Mouse (Mus musculus) thymus, postnatal 14 days (tissue): ENCODE measurements around the gene Slc22a4.
"Not testable (repeated sequence)": the region's sequence is repeated elsewhere in the genome, so short reads cannot be mapped to it uniquely, and the experiment has no call there.

Source experiments
- DNase-seq: peaks from one replicate; pipeline ENCODE4 v3.0.0; 2021

Gene Slc22a4

DNA sequence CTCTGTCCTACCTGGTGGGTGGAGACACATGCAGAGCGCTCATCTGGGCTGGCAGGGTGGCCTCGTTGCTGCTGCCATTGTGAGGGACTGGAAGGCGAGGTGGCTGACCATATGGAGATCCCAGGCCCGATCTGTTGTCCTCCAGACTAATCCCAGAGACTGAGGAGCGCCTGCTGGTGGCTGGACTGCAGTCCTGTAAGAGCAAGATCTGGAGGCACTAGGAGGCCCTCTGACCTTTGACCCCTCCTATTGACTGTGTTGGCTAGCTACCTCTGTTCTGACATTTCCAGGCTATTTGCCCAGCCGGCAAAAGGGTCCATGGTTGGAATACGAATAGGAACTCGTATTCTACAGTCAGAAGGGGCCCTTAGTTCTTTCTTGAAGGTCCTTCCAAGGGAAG, 28.2 kb upstream of the Slc22a4 start:
- no peak for DNase-seq

DNA sequence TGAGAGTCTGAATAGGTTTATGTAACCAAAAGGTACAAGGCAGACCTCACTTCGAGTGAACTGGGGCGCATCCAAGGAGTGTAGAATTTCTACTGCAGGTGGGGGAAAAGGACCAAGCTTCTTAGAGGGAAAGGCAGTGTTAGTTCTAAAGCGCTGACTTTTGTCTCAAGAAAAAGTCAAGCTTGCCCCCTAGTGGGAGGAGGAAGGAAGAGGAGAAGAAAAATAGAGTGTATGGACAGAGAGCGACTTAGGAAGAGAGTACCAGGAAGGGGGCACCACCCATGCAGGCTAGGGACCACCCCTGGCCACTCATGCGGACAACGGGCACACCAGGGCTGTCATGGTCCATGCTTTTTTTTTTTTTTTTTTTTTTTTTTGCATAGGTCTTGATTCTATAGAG, 26.4 kb upstream of the Slc22a4 start:
- DNase-seq: peak; percentile 71

DNA sequence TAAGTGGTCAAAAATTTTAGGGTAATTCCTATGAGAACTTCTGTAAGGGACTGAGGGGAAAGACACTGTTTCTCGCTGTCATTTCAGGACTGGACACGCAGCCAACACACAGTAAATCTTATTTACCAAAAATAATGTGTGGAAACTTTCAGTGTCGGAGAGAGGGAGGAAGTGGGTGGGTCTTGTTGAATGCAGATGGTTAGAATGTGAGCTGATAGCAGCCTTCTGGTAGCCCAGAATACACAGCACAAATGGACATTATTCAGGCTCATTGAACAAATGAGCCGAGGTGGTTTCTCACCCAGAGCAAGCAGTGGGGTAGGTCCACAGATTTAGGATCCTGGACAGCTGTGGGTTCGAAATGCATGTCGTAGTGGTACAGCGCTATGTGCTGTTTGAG, 25.2 kb upstream of the Slc22a4 start:
- no peak for DNase-seq

DNA sequence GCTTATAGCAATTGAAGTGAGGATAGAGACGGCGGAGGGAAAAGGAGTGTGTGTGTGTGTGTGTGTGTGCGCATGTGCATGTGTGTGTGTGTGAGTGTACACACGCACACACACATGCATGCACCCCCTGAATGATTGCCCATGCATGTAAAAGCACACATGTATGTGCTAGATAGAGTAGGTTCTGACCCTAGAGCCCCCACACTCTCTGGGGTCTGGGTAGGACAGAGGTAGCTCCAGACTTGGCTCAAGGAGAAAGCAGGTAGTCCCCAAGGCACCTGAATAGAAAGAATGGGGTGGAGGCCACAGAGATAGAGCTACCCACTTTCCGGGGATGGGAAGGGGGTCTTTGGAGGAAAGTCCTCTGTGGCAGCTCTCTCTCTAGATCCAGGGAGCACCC, 24.2 kb upstream of the Slc22a4 start:
- DNase-seq: no peak

DNA sequence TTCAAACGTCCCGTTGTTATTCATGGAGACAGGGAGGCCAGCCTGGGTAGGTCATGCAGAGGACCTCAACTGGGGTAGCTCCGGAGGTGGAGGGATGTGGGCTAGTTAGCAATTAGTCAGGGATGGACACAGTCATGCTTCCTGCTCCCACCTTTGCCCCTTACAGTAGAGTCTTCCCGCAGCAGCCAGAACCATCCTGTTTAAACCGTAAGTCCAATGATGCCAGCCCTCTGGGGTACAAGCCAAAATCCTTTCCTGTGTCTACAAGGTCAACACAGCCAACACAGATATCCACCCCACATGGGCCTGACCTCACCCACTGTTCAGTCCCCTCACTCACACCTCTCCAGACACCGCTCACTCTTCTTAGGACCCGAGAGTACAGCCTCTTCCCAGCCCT, 23.3 kb upstream of the Slc22a4 start:
- DNase-seq: no peak

DNA sequence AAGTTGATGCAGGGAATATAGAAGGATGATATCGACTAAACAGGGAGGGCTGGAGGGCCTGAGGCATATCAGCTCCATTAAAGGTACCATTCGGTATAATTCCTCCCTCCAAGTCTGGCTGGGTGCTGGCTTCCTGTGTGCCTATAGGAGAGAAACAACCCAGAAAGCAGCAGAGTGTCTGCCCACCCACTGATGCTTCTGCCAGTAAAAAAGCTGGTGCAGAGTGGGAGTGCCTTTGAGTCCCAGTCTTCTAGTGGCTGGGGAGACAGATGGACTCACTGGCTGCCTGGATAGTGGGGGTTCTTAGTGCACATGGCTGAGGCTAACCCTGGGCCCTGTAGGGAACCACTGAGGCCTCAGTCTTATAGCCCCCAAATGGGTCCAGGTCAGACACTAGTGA, 22.3 kb upstream of the Slc22a4 start:
- no peak for DNase-seq

DNA sequence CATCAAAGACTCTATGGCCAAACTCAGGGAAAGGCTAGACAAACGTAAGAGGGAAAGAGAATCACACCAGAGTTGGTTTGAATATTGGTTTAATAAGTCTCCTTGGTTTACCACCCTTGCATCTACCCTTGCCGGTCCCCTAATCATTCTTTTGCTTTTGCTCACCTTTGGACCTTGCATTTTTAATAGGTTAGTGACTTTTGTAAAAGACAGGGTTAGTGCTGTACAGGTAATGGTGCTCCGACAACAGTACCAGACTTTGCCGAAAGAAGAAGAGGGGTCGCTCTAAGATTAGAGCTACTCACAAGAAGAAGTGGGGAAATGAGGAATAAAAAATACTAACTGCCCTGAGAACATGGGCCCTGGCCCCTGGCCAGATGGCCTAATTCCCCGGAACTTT, 12.8 kb upstream of the Slc22a4 start:
- no peak for DNase-seq

GRCm38 (mm10) chr11:54032872-54033271, 5.0 kb upstream of the Slc22a4 start:
- DNase-seq: not testable (repeated sequence)

DNA sequence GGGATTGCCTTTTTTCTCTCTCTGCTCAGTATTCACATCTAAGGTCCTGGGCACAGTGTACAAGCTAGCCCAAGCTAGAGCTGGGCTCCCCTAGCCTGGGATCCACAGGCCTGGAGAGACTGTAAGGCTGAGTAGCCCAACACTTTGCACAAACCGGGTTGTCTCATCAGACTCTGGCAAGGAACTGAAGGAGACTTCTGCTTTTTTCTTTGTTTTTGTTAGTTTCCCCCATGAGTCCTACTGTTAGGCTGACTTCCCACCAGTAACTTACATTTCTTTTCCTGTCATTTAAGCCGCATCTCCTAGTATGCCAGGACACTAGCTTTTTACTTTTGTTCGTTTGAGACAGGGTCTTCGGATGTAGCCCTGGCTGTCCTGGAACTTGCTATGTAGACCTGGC, 1.1 kb upstream of the Slc22a4 start:
- no peak for DNase-seq

DNA sequence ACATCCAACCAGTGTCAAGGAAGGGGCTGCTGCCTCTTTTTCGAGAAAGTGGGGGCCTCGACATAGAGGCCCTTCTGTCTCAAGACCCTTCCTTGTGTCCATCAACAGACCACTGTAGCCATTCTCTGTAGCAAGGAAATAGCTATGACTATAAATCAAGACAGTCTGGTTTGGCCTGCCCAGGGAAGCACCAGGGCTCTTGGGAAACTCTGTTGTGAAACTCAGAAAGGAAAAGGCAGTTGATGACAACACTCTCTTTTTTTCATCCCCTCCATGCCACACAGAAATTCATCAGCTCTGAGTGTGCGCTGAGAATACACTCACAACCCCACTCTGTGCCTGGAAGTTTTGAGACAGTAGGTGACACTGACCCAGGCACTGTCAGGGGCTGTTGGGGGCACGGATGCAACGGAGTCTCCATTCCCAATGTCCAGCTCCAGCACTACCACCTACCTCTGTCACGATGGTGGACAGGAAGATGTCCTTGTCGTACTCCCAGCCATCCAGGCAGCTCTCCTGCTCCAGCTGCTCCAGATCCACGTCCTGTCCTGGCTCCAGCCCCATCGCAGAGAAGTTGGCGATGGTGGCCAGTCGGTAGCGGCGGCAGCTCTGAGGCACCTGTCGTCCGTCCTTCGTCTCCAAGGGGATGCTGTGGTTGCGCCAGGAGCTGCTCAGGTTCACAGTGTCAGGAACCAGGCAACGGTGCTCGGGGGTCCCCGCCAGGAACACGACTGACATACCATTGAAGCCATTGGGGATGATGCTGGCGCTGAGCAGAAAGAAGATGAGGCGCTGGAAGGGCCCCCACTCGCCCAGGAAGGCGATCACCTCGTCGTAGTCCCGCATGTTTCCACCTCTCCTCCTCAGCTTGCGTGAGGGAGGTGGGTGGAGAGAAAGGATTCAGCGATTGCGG, 503 bp downstream of the Slc22a4 start:
- no peak for DNase-seq

DNA sequence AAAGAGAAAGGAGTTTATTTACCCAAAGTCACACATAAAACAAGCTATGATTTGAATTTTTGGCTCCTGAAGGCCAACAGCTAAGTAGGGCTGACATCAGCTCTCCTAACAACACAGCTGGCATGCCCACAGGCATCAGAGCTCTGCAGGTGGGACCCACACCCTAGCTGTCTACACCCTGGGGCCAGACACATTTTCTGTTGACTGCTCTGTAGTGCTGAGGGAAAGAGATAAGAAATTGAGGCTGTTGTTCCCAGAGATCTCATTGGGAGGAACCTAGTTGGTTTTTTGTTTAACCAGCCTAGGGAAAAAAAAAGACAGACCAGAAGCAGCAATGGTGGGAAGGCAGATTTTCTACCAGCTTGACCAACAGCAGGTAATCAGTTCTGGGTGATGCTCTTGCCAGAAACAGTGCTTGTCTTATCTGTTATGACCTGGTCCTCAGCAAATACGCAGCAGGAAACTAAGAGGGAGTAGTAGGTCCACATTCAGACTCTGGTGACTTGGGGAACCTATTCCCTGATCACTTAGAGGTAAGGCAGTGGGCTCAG, 1.3 kb downstream of the Slc22a4 start:
- no peak for DNase-seq

DNA sequence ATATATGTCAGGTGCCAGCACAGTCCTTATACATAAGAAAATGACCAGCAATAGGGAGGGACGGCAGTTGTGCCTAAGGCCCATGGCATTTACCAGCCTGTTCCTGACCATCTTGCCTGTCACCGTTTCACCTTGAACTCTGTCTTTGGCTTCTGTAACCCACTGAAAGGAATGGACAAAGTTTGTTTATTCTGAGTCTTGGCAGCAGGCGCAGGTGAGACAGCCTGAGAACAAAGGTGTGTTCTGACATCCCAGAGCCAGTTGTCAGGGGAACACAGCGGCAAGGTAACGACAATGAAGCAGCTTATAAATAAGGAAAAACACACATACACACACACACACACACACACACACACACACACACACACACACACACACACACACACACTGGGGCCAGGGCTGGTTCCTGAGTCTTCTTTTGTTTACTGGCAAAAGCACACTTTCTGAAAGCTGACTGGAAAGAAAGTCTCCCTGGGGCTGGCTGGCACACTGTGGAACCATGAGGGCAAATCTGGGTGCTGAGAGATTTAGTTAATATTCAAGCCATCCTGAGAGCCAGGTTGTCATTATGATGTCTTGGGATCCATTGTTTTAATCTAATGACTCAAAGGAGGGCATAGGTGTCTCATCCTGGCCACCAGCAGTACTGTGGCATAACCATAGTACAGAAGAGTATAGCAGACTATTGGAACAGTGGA, 6.3 kb downstream of the Slc22a4 start:
- DNase-seq: no peak

DNA sequence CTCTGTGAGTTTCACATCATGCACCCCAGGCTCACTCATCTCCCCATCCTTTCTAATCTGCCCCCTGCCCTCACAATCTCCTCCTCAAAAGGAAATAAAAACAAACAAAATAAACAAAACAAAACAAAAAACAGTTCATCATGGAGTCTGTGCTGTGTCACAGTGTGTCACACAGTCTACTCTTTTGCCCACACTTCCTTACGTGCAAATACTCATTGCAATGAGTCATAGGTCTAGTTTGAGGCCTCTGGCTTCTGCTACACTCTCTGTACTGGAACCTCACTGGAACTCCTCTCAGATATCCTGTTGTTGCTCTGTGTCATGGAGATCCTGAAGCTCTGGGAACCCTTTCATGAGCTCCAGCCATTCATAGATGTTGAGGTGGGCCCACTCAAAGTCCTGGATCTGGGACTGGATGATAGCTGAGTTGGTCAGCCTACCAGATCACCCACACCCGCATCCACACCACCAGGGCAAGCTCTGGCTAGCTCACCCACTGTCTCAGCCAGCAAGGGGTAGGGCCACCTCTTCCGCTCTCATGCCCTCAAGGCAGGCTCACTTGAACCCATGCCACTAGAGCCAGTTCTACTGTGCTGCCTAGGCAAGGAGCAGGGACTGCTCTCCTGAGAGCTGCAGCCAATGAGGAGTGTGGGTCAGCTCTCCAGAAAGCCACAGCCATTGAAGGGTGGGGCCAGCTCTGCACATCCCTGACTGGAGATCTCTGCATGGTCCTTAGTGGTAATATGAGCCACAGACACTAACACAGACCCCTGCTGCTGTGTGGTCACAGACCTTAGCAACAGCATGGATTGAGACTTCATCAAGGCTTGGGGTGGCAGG, 8.8 kb downstream of the Slc22a4 start:
- no peak for DNase-seq

DNA sequence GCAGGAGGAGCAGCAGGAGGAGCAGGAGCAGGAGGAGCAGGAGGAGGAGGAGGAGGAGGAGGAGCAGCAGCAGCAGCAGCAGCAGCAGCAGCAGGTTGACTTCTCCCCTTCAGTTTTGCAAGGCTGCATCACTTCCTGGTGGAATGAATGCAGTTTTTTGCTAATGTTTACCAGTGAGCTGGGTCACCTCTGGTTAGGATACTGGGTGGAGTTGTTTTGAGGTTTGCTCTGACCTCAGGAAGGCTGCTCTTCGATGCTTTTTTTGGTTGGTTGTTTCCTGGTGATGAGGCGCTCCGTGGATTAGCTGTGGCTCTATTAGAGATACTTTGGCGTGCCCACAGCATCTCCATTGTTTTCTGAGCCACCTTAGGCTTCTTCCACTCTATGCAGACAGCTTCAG, 10.3 kb downstream of the Slc22a4 start:
- DNase-seq: no peak

DNA sequence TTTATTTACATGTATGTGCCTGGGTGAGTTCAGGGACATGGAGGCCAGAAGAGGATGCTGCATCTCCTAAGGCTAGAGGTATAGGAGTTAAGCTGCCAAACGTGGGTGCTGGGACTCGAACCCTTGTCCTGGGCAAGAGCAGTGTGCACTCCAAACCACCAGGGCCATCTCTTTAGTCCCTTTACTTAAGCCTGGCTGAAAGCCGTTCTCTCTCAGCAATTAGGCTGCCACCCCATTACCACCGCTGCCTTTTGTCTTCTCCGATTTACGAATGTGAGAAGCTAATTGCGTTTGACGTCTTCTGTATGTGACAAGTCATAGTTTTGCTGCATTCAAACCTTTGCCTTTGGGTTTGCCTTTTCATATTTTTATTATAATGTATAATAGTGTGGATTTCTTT, 11.8 kb downstream of the Slc22a4 start:
- no peak for DNase-seq

DNA sequence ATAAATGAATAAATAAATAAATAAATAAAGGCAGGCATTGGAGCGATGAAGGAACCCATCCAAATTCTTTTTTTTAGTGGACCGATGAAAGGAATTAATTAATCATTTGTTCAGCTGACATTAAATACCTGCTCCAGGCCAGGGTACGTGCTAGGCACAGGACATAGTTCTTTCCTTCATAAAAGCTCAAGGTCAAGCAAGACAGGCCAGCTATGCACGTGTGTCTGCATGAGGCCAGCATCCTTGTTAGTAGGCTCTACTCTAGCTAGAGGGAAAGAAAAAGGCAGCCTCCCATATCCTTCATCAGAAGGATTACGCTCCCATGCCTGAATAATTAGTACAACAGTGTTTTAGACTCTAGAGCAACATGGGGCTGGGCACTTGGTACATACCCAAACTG, 14.9 kb downstream of the Slc22a4 start:
- no peak for DNase-seq

- DNase-seq: no peak
Measured at GRCm38 (mm10) chr11:54011255-54011654, 16.6 kb downstream of the Slc22a4 start.

DNA sequence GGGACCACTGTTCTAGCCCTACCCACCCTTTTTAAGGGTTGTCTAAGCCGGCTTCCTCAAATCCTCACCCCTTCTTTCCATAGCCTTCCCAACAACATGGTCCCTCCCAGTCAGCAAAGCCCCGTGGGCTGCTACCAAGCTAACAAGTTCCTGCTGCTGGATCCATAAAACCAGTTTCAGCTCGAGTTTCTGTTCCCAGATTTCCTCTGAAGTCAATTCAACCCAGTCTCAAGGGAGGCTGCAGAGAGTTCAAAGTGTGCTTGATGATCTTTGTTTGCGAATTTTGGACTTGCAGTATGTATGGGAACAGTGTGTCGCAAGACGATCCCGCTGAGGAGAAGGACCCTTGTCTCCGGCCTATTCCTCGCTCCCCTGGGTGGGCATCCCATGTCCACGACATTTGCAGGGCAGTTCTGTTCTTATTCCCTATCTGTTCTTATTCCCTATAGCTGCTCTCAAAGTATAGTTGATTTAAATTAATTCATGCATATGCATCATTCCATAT, 19.4 kb downstream of the Slc22a4 start:
- DNase-seq: no peak

DNA sequence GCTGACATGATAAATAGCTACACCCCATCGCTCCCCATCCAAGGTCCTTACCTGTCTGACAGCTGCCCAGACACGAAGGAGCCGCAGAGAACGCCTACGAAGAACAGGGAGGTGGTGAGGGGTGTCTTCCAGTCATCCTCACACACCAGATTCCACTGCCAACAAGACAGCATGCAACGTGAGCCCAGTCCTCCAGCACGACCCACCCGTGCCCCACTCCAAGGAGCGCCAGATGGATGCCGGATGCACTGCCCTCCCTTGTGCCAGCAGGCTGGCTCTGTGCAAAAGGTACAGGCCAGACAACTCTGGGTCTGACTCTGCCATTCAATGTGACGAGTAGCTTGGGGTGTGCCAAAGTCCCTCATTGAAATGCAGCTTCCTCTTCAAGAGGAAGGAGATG, 20.2 kb downstream of the Slc22a4 start:
- no peak for DNase-seq

DNA sequence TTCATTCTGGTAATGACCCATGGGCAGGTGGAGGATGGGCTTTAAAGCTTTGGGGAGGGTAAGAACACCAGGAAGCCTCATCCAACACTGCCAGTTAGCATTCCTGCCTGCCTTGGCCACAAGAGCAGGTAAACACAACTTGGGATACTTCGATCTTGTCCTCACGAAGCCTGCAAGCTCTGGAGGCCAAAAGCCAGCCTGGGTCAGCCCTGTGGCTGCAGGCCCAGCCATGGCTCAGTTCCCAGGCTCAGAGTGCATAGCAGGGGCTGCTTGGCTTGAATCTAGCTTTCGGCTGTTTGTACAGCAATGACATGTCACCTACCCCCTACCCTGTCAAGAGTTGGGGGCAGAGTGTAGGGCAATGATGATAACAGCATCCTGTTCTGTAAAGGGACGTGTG, 21.0 kb downstream of the Slc22a4 start:
- DNase-seq: no peak

DNA sequence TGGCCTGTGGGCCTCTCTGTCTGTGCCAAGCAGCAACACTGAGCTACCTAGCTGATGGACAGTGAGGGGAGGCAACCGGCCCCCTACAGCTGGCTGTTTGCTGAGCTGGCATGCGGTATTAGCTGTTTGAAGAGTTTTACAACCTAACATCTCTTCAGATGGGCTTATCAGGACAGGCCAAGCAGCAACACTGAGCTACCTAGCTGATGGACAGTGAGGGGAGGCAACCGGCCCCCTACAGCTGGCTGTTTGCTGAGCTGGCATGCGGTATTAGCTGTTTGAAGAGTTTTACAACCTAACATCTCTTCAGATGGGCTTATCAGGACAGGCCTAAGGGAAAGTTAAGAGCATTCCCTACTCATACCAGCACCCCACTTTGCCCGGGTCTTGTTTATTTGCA, 21.5 kb downstream of the Slc22a4 start:
- DNase-seq: not testable (repeated sequence)

DNA sequence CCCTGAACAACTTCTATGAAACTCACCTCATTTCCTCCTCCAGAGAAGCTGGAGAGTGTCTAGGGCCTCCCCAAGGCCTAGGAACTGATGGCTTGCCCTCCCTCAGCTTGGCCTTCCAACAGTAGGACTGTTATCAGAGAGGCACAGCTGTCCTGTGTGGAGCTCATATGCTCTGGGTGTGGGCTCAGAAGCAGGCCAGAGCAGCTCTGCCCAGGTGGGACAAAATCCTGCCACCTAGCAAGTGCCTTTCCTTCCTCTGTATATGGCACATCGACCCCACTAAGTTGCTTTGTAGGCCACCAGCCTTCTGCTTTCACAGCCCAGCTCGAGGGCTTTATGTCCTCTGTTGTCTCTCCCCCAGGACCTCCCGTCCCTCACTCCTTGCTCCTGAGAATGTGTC, 23.2 kb downstream of the Slc22a4 start:
- no peak for DNase-seq

GRCm38 (mm10) chr11:54004221-54004620, 23.7 kb downstream of the Slc22a4 start:
- DNase-seq: no peak
